Mouse (Mus musculus) neural tube, embryonic 12.5 days (tissue): ENCODE measurements around the gene Ppil2. TPM values are rescaled to one million over a fixed set of nuclear protein-coding genes. Genes with fewer than 3 reads are reported as not detected.

ENCODE experiments used
- ATAC-seq: fragments of 200-750 bp; cut with Nextera tagmentation; 2 replicates; pipeline ENCODE4 v1.8.0; 2017; ENCODE audit warnings: low read depth, mild to moderate bottlenecking, moderate TSS enrichment, moderate library complexity; ENCODE audit not compliant: low FRiP score
- H3K27ac ChIP-seq: fragments of 300-500 bp; sonication (generic); 2 replicates; pipeline ENCODE4 v1.5.1; 2016
- H3K27me3 ChIP-seq: fragments of 300-500 bp; sonication (generic); replicated peaks from 2 replicates; pipeline ENCODE4 v1.6.1; 2016; ENCODE audit warnings: mild to moderate bottlenecking
- H3K36me3 ChIP-seq: fragments of 300-500 bp; sonication (generic); 2 replicates; pipeline ENCODE4 v1.6.1; 2016; ENCODE audit warnings: mild to moderate bottlenecking
- H3K4me1 ChIP-seq: fragments of 300-500 bp; sonication (generic); 2 replicates; pipeline ENCODE4 v1.6.1; 2016
- H3K4me2 ChIP-seq: fragments of 300-500 bp; sonication (generic); replicated peaks from 2 replicates; pipeline ENCODE4 v1.6.1; 2016; ENCODE audit warnings: mild to moderate bottlenecking
- H3K4me3 ChIP-seq: fragments of 300-500 bp; sonication (generic); 2 replicates; pipeline ENCODE4 v1.5.1; 2016
- H3K9ac ChIP-seq: fragments of 300-500 bp; sonication (generic); 2 replicates; pipeline ENCODE4 v1.6.1; 2016; ENCODE audit warnings: mild to moderate bottlenecking
- H3K9me3 ChIP-seq: fragments of 300-500 bp; sonication (generic); 2 replicates; pipeline ENCODE4 v1.6.1; 2016; ENCODE audit warnings: mild to moderate bottlenecking
- WGBS: fragments of 180-500 bp; shearing (Covaris S2); methylation state at CpG from one replicate; pipeline ENCODE4 v1.1.7; 2016; 5-methylcytosine and 5-hydroxymethylcytosine counted together
- microRNA counts: library from miRNA; unstranded; fragments of <30 nt; microRNA quantifications from one replicate; lab custom pipeline; 2017
- microRNA-seq: library from miRNA; unstranded; fragments of <30 nt; microRNA quantifications from one replicate; pipeline ENCODE4, GENCODE M21; 2017
- polyA plus RNA-seq: library from polyadenylated mRNA; unstranded; fragments of >200 nt; fragmentation: Nextera tagmentation; extraction: Ambion mirVana; gene quantifications from 2 replicates; pipeline ENCODE4 v1.2.1, GENCODE M21; 2016

Gene Ppil2
- polyA plus RNA-seq, 1 experiment from 2014 or later, result 159 TPM

DNA sequence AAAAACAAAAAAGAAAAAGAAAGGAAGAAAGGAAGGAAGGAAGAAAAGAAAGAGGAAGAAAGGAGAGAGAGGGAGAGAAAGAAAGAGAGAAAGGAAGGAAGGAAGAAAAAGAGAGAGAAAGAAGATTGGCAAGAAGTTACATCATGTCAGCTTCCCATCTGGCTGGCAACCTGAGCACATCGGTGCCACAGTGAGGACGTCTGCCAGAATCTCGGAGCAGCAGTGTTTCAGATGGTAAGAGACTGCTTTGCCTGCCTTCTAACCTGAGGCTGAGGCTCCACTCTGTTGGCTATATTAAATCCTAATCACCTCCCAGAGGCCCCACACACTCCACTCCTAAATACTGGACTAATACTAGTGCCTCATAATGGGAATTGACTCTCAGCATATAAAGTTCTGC, 57.2 kb downstream of the Ppil2 start:
- Histone ChIP-seq H3K4me2 (no peak overlapping the region), H3K27ac (no peak overlapping the region), H3K9me3 (no peaks in the 10 kb centered on the region), H3K36me3 (peaks cover 8% of the 10 kb centered on the region), H3K9ac (no peak overlapping the region), H3K4me1 (no peaks in the 10 kb centered on the region; the same call in 1 of the 2 replicates), H3K4me3 (no peak overlapping the region), H3K27me3 (no peaks in the 10 kb centered on the region)
- 79% methylated on average over 3 of the region's 3 CpGs for WGBS
- no peak for ATAC-seq

DNA sequence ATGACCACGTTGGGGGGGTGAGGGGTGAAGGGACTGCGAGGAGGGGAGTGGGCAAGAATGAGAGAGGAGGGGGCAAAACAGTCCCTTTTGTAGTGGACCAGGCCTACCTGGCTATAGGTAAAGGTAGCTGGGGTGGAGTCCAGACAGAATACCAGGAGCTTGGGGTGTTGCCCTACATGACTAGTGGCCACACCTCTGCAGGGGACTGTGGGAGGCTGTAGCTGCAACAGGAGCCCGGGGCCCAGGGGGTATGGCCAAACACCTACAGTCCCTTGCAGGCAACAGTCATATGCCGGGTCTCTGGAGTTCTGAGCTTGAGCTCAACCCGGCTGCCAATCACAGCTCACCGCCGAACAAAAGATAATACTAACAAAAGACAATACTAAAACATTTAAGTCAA, 59.0 kb downstream of the Ppil2 start:
- Histone ChIP-seq H3K4me3 (no peak overlapping the region), H3K27me3 (no peaks in the 10 kb centered on the region), H3K9ac (no peak overlapping the region), H3K36me3 (peaks cover 24% of the 10 kb centered on the region), H3K27ac (no peak overlapping the region), H3K9me3 (no peaks in the 10 kb centered on the region), H3K4me2 (no peak overlapping the region), H3K4me1 (no peaks in the 10 kb centered on the region; the same call in 1 of the 2 replicates)
- no peak; the same call in 1 of the 2 replicates for ATAC-seq
- WGBS, result 78% methylated on average over 7 of the region's 7 CpGs

DNA sequence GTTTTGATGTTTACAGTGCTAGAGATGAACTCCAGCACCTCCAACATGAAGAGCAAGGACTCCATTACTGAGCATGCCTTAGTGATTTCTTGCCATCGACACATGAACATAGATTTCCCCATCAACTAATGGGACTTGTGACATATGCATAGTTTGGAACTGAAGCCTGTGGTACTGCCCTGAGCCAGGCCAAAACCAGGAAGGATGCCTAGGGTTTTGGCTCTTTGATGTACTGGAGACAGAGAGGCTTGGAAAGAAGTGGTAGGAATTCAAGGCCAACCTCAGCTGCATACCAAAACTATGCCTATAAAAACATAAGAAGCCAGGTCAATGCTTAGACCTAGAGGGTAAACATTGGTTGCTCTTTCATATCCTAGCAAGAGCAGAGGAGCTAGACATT, 61.2 kb downstream of the Ppil2 start:
- H3K27ac ChIP-seq, result no peak overlapping the region
- no peaks in the 10 kb centered on the region for H3K27me3 ChIP-seq
- 92% methylated on average over 1 of the region's 1 CpGs for WGBS
- no peak for ATAC-seq
- H3K4me3 ChIP-seq, result no peak overlapping the region
- no peak overlapping the region for H3K4me2 ChIP-seq
- peaks cover 24% of the 10 kb centered on the region for H3K36me3 ChIP-seq
- no peak overlapping the region for H3K9ac ChIP-seq
- no peaks in the 10 kb centered on the region for H3K4me1 ChIP-seq
- H3K9me3 ChIP-seq, result no peaks in the 10 kb centered on the region

- peak; percentile 61; the same call in 1 of the 2 replicates for ATAC-seq
These were observed 65.8 kb downstream of the Ppil2 start for GRCm38 (mm10) chr16:17045287-17045686.

GRCm38 (mm10) chr16:17044320-17044719, 66.7 kb downstream of the Ppil2 start:
- H3K4me2 ChIP-seq, result no peak overlapping the region
- no peak overlapping the region for H3K4me3 ChIP-seq
- no peaks in the 10 kb centered on the region for H3K27me3 ChIP-seq
- H3K9ac ChIP-seq, result no peak overlapping the region
- H3K27ac ChIP-seq, result no peak overlapping the region
- peaks cover 67% of the 10 kb centered on the region for H3K36me3 ChIP-seq
- 89% methylated on average over 3 of the region's 3 CpGs for WGBS
- H3K9me3 ChIP-seq, result no peaks in the 10 kb centered on the region
- no peaks in the 10 kb centered on the region for H3K4me1 ChIP-seq
- no peak for ATAC-seq

More at GRCm38 (mm10) chr16:17045287-17045686, 65.8 kb downstream of the Ppil2 start:
- no peaks in the 10 kb centered on the region for H3K27me3 ChIP-seq
- H3K9me3 ChIP-seq, result no peaks in the 10 kb centered on the region
- no peak overlapping the region for H3K9ac ChIP-seq
- WGBS, result 30% methylated on average over 3 of the region's 3 CpGs
- H3K36me3 ChIP-seq, result peaks cover 64% of the 10 kb centered on the region
- H3K27ac ChIP-seq, result no peak overlapping the region
- no peak overlapping the region for H3K4me3 ChIP-seq
- no peak overlapping the region for H3K4me2 ChIP-seq
- no peaks in the 10 kb centered on the region for H3K4me1 ChIP-seq

- Histone ChIP-seq H3K9me3 (no peaks in the 10 kb centered on the region), H3K36me3 (peaks cover 74% of the 10 kb centered on the region), H3K27me3 (no peaks in the 10 kb centered on the region), H3K4me1 (no peaks in the 10 kb centered on the region), H3K9ac (no peak overlapping the region), H3K4me3 (no peak overlapping the region), H3K27ac (no peak overlapping the region), H3K4me2 (no peak overlapping the region)
- 94% methylated on average over 1 of the region's 1 CpGs for WGBS
- no peak for ATAC-seq
These were observed 69.6 kb downstream of the Ppil2 start for GRCm38 (mm10) chr16:17041417-17041816.

DNA sequence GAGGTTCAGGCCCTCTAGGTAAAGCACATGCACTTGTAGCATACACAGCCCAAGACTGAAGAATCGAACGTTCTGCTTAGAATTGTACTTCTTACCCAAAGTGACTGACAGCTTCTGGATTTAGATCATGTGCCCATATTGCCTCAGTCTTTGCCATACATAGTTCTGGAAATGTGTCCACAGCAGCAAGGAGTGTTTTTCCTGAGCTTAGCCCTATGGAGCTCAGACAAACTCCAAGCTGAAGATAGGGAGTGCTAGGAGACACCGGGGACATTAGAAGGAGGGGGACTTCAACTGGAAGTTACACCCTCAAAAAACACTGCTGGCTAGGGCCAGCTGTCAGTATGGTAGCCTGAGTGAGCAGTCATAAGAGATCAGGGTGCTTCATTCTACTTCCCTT, 70.3 kb downstream of the Ppil2 start:
- Histone ChIP-seq H3K27me3 (no peaks in the 10 kb centered on the region), H3K36me3 (peaks cover 81% of the 10 kb centered on the region), H3K4me1 (no peaks in the 10 kb centered on the region), H3K4me3 (no peak overlapping the region), H3K4me2 (no peak overlapping the region), H3K9ac (no peak overlapping the region), H3K27ac (no peak overlapping the region), H3K9me3 (no peaks in the 10 kb centered on the region)
- 95% methylated on average over 3 of the region's 3 CpGs for WGBS
- ATAC-seq, result no peak

MicroRNA genes within 50 kb of the gene (microRNA counts, 519-probe panel; counts per million panel counts)
- microRNA mmu-miR-130b (lab: Ali Mortazavi, UCI), result 6,150 counts per million, percentile 91 among the panel's probes with 10 or more counts
- microRNA mmu-miR-301b (lab: Ali Mortazavi, UCI), result 5,187 counts per million, percentile 85 among the panel's probes with 10 or more counts

Small RNA genes within 50 kb of the gene (microRNA-seq; reads per million reads assigned to microRNA genes)
- gene Mir130b (5,372 reads per million, percentile 93 among the genes with 10 or more reads in this experiment), gene Mir301b (173 reads per million, percentile 59 among the genes with 10 or more reads in this experiment)

Other genes starting within 250 kb of the Ppil2 start
- gene Igll1, start 247.3 kb downstream of the Ppil2 start, polyA plus RNA-seq, result 0.17 TPM in 1 of 2 replicates, not detected in the other
- 62.9 and 63.1 TPM in 2 replicates for gene Top3b, start 240.5 kb downstream of the Ppil2 start, polyA plus RNA-seq
- gene Vpreb1, start 240.4 kb downstream of the Ppil2 start, polyA plus RNA-seq, result 0.66 and 1.9 TPM in 2 replicates
- gene Ppm1f, start 214.8 kb downstream of the Ppil2 start, polyA plus RNA-seq, result 31.3 and 31.4 TPM in 2 replicates
- gene Mapk1, start 127.9 kb downstream of the Ppil2 start, polyA plus RNA-seq, result 177 and 184 TPM in 2 replicates
- gene Ypel1, start 41.6 kb downstream of the Ppil2 start, polyA plus RNA-seq, result 95.0 and 98.6 TPM in 2 replicates
- 66.0 and 66.3 TPM in 2 replicates for gene 2610318N02Rik, start 13.9 kb upstream of the Ppil2 start, polyA plus RNA-seq
- gene Sdf2l1, start 21.1 kb upstream of the Ppil2 start, polyA plus RNA-seq, result 61.5 and 79.9 TPM in 2 replicates
- 21.4 and 23.0 TPM in 2 replicates for gene Ydjc, start 33.4 kb upstream of the Ppil2 start, polyA plus RNA-seq
- gene Ccdc116, start 36.0 kb upstream of the Ppil2 start, polyA plus RNA-seq, result 1.4 and 1.5 TPM in 2 replicates
- gene Ube2l3, start 91.4 kb upstream of the Ppil2 start, polyA plus RNA-seq, result 342 and 364 TPM in 2 replicates
- gene Rimbp3, start 97.3 kb upstream of the Ppil2 start, polyA plus RNA-seq, result 1.8 and 2.1 TPM in 2 replicates
- 11.7 and 12.4 TPM in 2 replicates for gene Hic2, start 122.3 kb upstream of the Ppil2 start, polyA plus RNA-seq
- gene Tmem191c, start 164.8 kb upstream of the Ppil2 start, polyA plus RNA-seq, result 22.8 and 23.1 TPM in 2 replicates
- 0.35 and 0.41 TPM in 2 replicates for gene Serpind1, start 220.1 kb upstream of the Ppil2 start, polyA plus RNA-seq